Mouse (Mus musculus) olfactory bulb, adult 2 months (tissue): ENCODE measurements around the gene Has1.

Experiments
- CTCF ChIP-seq: fragments of 200-500 bp; IDR thresholded peaks from 2 replicates; pipeline ENCODE4 v1.5.1; 2012; ENCODE audit warnings: low read depth, mild to moderate bottlenecking, low read length, moderate library complexity; ENCODE audit not compliant: insufficient read depth
- POLR2A ChIP-seq: fragments of 200-500 bp; IDR thresholded peaks from 2 replicates; pipeline ENCODE4 v1.6.1; 2012; ENCODE audit warnings: mild to moderate bottlenecking, low read depth, low read length, moderate library complexity; ENCODE audit not compliant: insufficient read depth

DNA sequence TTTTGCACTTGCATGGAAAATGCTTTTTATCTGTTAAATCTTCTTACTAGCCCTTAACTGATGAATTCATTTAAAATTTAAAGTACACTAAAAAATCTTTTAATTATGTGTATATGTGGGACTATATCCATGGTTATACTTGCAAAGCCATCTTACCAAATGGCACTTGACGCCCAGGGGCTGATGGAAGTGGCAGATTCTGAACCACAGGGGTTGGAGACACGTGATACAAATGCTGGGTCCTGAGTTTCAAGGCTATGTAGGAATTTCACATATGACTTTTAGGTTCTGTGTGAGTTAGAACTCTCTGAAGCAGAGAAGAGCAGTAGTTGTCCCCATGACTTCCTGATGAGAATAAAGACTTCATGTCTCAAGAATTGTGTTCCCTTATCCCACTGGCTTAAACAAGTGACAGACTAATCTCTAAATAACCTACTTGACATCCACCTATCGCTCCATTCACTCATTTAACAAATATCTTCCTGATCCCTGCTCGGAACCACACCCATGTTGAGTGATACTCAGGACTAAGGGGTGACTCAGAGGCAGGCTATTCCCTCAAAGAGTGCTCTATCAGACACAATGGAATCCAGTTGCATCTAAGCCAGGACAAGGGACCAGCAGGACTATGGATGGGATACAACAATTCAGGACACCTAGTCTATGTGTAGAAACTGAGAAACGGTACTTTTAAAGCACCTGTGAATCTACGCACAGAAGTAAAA lies 31.2 kb downstream of the Has1 start:
- TF ChIP-seq POLR2A (no peak), CTCF (no peak)
